Mouse (Mus musculus) heart, postnatal 25 days (tissue): ENCODE measurements around the gene Elmod1. TPM values are rescaled to one million over a fixed set of nuclear protein-coding genes. Genes with fewer than 3 reads are reported as not detected.
"Not testable (repeated sequence)": the region's sequence is repeated elsewhere in the genome, so short reads cannot be mapped to it uniquely, and the experiment has no call there.

Experiments used
- DNase-seq: peaks from one replicate; pipeline ENCODE4 v3.0.0; 2022; ENCODE audit warnings: low spot score
- intact Hi-C: fragments of 180-260 bp; cut with DNase I; formaldehyde crosslinking; loops from one replicate; pipeline ENCODE4 v1.15.1; 2025
- total RNA-seq, 2 experiments: library from RNA; stranded (reverse); gene quantifications; 2 replicates each; pipeline ENCODE4 v1.2.3; 2021

Gene Elmod1
- total RNA-seq = under 1 TPM; 0.10 to 0.22 TPM

DNA sequence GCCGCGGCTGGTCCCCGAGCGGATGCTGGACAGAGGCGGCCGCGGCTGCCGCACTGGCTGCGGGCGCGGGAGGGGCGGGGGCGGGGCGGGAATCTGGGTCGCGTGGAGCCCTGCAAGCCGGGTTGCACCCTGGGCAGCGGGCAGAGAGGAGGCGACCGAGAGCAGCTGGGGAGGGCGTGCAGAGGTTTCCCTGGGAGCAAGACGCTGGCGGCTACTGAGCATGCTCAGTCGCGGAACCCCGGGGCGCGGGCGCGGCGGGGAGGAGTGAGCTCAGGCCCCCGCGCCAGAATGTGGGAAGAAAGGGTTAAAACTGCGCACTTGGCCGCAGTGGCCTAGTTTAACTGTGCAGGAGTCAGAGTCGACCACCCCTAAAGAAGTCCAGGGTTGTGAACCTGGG, at the start of gene Elmod1:
Gene Elmod1 (minus strand): TSS at position 180 of the 397 bp plus-strand sequence.
- intact Hi-C loops = no loop called here
- DNase-seq = no peak

DNA sequence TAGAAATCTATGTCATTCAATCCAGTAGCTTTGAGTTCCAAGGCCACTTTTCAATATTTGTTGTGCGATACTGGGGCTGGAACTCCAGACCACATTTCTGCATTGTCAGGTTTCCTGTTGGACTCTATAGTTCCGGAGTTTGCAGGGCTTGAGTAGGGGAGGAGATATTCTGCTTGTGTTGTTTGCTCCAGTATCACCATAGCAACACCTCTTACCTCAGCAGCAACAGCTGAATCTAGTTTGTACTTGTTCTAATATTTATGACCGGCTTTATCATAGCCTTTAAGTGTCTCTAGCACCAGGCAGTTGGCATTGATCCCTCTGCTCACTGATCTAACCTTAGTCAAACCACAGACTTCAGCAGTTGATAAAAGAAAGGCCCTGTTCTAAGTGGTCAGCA, 47.7 kb upstream of the Elmod1 start:
- no peak for DNase-seq
- intact Hi-C loops = no loop called here

DNA sequence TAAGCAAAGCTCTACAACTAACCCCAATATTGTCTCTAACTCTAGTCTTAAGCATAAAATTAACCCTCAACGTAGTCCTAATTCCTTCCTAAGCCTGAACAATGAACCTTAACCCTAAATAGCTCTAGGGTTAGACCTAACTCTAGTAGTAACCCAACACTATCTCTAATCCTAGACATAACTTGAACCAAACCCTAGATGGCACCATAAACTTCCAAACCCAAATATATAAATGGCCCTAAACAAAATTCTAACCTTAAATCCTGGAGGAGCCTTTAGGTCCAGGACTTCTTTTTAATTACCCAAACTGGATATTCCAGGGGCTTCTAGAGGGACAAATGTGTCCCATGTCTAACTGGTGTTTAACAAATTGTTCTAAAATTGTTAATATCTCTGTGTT, 19.4 kb upstream of the Elmod1 start:
- DNase-seq = no peak
- intact Hi-C loops = loop anchor here (5.0 kb wide), 3 partner anchors 167 to 343 kb away; no protein-coding TSS in a partner anchor

DNA sequence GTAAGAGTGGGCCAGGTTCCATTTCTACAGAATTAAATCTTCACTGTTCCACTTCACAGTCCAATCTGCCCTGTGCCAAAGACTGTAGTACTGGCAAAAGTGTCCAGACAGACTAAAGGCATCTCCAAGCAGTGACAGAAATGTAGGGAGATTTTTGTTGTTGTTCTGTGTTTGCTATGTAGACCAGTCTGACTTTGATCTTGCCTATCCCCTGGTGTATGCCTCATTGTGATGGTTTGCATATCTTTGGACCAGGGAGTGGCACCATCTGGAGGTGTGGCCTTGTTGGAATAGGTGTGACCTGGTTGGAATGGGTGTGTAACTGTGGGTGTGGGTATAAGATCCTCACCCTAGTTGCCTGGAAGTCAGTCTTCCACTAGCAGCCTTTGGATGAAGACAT, 17.5 kb upstream of the Elmod1 start:
- intact Hi-C loops = loop anchor here (5.0 kb wide), 3 partner anchors 165 to 345 kb away; no protein-coding TSS in a partner anchor
- not testable (repeated sequence) for DNase-seq

DNA sequence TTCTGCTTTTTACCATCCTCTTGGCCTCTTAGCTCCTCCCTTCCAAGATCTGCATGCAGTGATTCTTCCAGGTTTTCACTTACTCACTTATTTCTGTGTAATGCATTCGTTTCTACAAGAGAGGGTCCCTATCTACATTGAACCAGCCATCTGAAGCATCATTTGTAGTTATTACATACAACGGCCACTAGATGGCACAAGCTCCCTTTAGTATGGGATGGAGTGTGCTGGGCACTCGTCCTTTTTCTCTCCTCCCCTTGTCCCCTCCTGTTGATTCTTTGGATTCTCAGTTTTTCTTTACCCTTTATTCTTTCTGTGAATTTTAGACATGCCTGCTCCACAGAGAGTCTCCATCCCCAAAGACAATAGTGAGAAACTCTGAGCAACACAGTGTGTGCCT, 15.8 kb upstream of the Elmod1 start:
- DNase-seq = no peak
- intact Hi-C loops = loop anchor here (1.0 to 5.0 kb wide), 4 partner anchors 121 to 346 kb away; no protein-coding TSS in a partner anchor

DNA sequence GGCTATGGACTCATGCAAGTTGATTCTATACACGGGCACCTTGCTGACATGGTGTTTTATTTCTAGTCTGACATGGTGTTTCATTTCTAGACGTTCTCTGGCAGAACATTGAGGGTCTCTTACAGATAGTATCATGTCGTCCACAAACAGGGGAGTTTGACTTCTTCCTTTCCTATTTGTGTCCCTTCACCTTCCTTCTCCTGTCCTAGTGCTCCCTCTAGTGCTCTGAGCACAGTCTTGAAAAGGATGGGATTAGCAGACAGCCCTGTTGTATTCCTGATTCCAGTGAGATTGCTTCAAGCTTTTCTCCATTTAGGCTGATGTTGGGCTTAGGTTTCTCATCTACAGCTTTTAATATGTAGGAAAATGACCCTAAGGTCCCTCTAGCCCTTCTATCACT, 11.9 kb upstream of the Elmod1 start:
- DNase-seq = no peak

DNA sequence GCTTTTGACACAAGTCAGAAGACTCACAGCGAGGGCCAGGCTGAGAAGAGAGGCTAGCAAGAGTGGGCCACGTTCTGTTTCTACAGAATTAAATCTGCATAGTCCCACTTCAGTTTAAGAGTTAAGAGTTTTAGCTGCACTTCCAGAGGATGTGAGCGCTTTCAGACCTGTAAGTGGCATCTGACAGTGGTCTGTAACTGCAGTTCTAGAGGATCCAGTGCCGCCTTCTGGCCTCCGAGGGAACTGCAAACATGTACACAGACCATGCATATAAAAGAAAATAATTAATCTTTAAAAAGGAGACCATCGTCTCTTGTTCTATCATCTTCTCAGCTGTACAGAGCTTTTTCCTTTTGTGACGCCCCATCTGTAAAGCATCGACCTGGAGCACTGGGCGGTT, 9.8 kb upstream of the Elmod1 start:
- no peak for DNase-seq
- intact Hi-C loops = no loop called here

More for the DNA sequence above, 11.9 kb upstream of the Elmod1 start:
- intact Hi-C loops = no loop called here

DNA sequence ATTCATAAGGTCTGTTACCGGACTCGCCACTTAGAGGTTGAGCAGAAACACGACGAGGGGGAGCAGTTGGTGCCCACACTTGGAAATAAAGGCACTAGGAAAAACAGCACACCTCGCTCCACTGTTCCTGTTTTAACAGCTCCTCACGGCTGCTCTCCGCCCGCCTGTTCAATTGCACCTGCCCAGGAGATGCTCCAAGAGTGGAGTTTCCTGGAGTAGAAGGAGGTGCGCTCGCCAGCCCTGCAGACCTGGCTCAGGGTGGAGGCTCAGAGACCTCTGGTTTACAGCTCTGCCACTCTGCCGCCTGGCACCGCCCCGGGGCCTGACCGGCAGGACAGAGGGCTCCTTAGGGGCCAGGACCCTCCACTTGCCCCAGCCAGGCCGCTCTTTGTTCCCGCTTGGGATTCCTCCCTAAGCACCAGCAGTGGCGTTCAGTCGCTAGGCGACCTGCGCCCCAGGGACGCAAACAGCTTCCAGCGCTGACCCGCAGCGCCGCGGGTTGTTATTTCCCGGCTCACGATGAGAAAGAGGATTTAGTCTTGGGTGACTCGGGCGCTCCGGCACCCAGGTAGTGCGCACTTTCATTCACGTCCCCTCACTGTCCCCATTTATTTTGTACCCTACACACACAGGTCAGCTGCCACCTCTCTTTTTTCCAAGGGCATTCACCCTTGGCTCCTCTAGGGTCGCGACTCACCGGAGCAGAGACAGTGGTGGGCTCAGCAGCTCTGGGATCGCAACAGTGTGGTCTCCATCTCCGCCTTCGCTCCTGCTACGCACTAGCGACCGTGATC, 576 bp downstream of the Elmod1 start:
- intact Hi-C loops = no loop called here
- DNase-seq = no peak

DNA sequence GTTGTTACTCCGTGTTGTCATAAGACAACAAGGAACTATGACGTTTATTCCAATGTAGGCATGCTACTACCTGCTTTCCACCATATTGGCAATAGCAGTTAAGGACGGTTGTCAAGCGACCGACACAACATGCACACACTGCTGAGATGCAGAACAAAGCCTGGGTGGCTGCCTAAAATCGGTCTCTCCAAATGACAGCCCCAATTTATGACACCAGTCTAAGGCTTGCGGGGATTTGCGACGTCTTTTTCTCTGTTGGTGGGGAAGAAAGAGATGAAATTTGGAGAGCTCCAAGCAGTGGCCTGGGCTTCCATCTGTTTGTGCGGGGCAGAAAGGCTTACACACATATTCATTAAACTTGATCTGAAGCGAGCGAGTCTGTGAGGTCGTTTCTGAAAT, 1.2 kb downstream of the Elmod1 start:
- no peak for DNase-seq
- intact Hi-C loops = no loop called here

DNA sequence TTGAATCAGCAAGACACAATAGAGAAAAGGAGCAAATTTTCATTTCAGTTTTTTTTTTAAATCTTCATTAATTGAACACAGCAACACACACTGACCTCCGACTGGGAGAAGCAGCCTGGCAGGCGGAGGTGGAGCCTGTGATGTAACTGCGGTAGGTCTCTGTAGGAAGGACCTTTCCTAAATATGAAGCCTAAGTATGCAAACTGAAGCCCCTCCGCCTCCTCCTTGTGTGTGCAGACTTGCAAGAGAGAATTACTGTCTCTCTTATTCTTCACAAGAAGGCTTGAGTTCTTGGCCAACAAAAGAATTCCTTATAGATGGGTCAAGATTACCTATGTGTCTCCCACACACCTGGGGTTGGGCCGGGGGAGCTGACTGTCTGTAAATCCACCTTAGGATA, 1.9 kb downstream of the Elmod1 start:
- no peak for DNase-seq
- intact Hi-C loops = no loop called here

DNA sequence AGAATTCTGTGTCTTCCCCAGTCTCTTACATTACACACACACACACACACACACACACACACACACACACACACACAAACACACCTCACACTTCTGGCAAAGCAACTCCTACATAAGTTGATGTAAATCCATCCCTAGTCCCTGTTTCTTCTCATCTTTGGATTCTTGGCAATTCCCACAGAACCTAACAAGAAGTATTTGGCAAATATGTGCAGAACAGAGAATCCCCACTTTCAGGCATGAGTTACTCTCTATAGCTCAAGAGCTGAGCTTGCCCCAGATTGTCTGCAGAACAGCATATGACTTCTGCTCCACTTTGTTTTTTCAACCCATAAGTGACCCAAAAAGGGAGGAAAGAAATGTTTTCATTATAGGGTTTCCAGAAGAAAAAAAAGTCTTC, 2.7 kb downstream of the Elmod1 start:
- no peak for DNase-seq
- intact Hi-C loops = no loop called here

DNA sequence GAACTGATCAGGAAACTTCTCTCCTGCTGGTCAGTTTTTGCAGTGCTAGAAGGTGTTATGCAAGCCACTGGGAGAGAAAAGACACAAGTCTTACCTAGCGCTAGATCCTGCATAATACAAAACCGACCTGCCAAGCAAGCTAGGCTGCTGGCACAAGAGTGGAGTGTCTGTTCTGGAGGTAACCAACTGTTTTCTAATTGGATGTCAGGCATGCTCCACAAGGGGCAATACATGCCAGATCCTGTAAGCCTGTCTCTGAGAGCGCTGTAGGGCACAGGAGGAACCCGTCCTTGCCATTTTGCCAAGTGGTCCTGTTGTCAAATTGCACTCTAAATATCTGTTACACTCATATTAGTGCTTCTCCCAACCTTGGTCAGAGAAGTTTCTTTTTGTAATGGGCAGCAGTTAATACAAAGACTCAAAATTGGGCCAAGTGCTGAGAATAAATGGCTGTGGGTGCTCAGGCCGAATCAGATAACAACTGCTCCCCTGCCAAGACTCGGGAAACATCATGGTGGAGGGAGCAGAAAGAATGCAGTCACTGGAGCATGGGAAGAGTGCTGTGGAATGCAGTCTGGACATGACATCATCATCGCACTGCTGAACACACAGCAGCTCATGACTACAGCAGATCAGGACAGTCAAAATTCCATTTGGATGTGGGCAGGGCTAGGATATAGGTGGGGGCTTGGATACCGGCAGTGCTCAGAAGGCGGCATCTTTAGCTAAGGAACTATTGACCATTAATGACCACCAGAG, 7.3 kb downstream of the Elmod1 start:
- intact Hi-C loops = no loop called here
- DNase-seq = no peak

DNA sequence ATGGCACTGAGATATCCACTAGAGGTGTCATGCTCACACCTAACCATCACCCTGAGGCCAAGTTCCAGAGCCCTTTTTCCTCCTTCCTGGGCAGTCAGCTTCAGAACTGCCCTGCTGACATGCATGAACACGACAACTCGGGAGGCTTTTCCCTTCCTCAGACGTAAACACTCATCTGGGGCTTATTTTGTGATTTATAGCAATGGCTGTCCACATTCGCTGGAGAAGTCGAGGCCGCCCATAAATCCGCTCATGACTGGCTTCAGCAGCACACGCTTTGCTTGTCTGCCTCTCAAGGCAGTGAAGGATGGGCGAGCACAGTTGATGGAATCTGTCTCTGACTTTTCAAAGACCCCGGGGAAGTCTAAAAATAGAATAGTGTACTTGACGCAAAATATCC, 18.1 kb downstream of the Elmod1 start:
- DNase-seq = no peak
- intact Hi-C loops = no loop called here

DNA sequence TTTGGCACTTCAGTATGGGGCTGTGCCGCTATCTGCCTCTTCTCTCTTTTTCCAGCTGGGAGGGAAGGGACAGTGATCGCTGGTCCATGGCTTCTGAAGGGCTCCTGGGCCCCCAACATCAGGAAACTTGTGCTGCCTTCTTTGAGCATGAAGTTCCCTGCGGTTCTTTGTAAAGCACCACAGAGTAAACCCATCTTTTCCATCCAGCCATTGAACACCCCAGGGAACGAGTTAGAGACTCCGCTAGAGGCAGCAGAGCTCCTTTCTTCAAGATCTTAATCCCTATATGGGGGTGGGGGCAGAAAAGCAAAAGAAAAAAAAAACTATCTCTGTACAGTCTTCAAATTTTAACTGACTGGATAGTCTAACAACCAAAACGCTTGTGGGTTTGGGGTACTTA, 20.2 kb downstream of the Elmod1 start:
- intact Hi-C loops = no loop called here
- no peak for DNase-seq

DNA sequence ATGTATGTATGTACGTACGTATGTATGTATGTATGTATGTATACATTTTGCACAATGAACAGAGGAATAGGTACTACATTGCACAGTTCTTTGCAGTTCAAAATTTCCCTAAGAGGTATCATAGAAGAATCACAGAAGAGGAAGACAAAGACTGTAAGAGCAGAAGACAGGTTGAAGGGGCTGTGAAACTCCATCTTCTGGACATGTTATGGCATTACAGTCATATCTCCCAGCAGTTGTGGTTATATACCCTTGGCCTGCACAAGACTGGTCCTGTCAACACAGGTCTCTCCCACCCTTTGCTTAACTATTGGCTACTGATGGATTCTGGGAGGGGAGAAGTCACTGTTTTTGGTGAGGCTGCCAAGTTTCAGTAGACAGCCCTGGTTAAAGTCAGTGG, 27.6 kb downstream of the Elmod1 start:
- intact Hi-C loops = no loop called here
- no peak for DNase-seq

DNA sequence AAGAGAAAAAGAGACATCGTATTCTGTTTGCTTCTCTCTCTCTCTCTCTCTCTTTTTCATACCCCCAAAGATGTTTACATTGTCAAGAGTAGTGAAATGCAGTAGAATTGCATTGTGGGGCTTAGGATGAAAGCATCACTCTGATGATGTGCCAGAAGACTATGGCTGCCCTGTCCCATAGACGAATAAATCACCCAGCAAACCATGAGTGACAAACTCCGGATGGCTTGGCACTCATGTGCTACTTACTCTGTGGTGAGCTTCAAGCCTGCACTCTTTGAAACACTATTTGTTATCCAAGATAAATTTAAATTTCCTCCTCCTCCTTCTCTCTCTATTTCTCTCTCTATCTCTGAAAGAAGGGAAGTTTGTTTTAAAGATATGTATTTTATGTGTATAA, 36.5 kb downstream of the Elmod1 start:
- intact Hi-C loops = no loop called here
- DNase-seq = no peak

DNA sequence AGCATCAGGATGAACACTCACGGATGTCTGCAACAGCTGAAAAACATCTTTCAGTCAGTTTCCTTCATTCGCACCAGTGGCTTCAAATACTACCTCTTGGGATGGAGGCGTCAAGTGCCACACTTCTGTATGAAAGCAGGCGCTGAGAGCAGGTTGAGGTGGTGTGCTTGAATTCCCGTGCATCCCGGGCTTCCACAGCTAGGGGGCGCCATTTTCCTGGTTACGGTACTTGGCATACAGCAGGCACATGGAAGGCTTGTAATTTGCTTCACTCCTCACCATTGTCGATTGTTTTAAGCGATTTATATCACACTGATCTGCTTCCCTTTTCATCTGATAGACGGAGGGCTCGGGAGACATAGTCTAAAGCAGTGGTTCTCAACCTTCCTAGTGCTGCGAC, 40.9 kb downstream of the Elmod1 start:
- intact Hi-C loops = no loop called here
- DNase-seq = no peak

DNA sequence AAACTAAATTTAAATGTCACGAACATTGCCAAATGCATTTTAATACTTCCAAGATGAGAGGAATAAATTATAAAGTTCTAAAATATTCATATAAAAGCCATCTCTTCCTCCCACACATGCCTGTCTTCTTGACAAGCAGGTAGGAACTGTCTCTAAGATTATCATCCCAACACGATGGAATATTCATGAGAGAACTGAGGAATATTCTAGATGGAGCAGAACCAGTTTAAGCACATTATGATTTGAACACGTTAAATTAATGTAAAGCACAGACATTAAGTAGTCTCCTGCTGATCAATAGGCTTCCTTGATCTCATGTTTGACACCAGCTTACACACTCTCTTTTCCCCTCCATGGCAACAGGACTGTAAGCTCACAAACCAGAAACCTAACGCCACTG, 41.7 kb downstream of the Elmod1 start:
- intact Hi-C loops = no loop called here

DNA sequence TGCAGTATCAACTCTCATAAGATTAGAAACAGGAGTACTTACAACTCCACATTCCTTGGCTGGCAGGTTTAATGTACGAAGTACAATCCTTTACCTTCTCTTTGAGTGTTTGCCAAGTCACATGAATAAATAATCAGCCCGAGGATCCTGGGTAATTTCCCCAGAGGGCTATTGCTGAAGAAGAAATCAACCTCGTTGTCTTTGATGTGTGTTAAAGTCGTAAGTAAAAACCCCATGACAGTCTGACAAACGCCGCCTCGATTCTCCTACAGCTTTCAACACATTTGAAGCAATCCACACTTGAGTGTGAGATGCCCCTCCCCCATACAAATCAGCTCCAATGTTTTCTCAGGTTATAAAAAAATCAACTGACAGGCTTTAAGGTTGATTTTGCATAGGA, 44.2 kb downstream of the Elmod1 start:
- DNase-seq = no peak
- intact Hi-C loops = no loop called here

More for the DNA sequence above, 41.7 kb downstream of the Elmod1 start:
- DNase-seq = no peak

DNA sequence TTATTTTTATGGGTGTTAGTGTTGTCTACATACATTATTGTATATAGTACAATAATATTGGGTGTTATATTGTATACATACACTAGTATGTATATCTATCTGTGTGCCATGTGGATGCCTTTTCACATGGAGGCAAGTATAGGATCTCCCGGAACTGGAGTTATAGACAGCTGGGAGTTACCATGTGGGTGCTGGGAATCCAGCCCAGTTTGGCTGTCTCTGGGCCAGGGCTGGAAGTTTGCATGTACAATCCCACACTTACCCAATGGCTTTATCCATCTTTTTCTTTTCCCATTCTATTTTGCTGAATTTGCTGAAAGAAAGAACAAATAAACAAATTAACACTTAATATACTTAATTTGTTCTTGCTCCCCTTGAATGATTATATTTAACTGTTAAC, 54.0 kb downstream of the Elmod1 start:
- no peak for DNase-seq
- intact Hi-C loops = no loop called here
